Mouse (Mus musculus): ENCODE results near the gene Dpf3. TPM values are rescaled to one million over a fixed set of nuclear protein-coding genes. Genes with fewer than 3 reads are reported as not detected.

Gene Dpf3
- total and polyA plus RNA-seq, 2 experiments from 2014 or later: 5.2 to 15.3 TPM

- peaks cover 6% of the 10 kb centered on the region; the same call in 1 of the 2 replicates for H3K4me1 ChIP-seq (ENCODE audit: control insufficient read depth, insufficient read depth)
- no peaks in the 10 kb centered on the region for H3K36me3 ChIP-seq (replicated peaks; ENCODE audit: control insufficient read depth, insufficient read depth, low read length)
- no peak for DNase-seq (ENCODE audit: low spot score)
- ATAC-seq (ENCODE audit: insufficient read depth, low read depth): no peak
- no peaks in the 10 kb centered on the region for H3K27me3 ChIP-seq (ENCODE audit: control insufficient read depth, insufficient read depth, low read length)
- H3K4me2 ChIP-seq (ENCODE audit: low read depth, low read length): no peak overlapping the region
- WGBS: 37% methylated on average over 3 of the region's 3 CpGs
- TF ChIP-seq EP300 (IDR thresholded peaks at IDR 0.05; ENCODE audit: low read depth) (no peak), CTCF (IDR thresholded peaks at IDR 0.05; ENCODE audit: low read depth) (no peak)
- no peak overlapping the region for H3K4me3 ChIP-seq (ENCODE audit: low read depth, low read length)
- H3K9me3 ChIP-seq (replicated peaks; ENCODE audit: control insufficient read depth, low read length): no peaks in the 10 kb centered on the region
- no peak overlapping the region for H3K9ac ChIP-seq (replicated peaks; ENCODE audit: low read depth, low read length)
- H3K27ac ChIP-seq (ENCODE audit: low read depth): no peak overlapping the region
These were observed 100.0 kb downstream of the Dpf3 start for GRCm38 (mm10) chr12:83387554-83387953.

GRCm38 (mm10) chr12:83381072-83381471 lies 106.4 kb downstream of the Dpf3 start:
- Histone ChIP-seq H3K9me3 (replicated peaks; ENCODE audit: control insufficient read depth, low read length) (no peaks in the 10 kb centered on the region), H3K4me2 (ENCODE audit: low read depth, low read length) (no peak overlapping the region), H3K36me3 (replicated peaks; ENCODE audit: control insufficient read depth, insufficient read depth, low read length) (no peaks in the 10 kb centered on the region), H3K27ac (ENCODE audit: low read depth) (no peak overlapping the region), H3K9ac (replicated peaks; ENCODE audit: low read depth, low read length) (no peak overlapping the region), H3K4me3 (ENCODE audit: low read depth, low read length) (no peak overlapping the region), H3K4me1 (ENCODE audit: control insufficient read depth, insufficient read depth) (no peaks in the 10 kb centered on the region), H3K27me3 (ENCODE audit: control insufficient read depth, insufficient read depth, low read length) (no peaks in the 10 kb centered on the region)
- no peak for TF ChIP-seq CTCF (IDR thresholded peaks at IDR 0.05; ENCODE audit: low read depth)
- no peak for ATAC-seq (ENCODE audit: insufficient read depth, low read depth)
- DNase-seq (ENCODE audit: low spot score): no peak
- WGBS: 89% methylated on average over 6 of the region's 7 CpGs

- ATAC-seq (ENCODE audit: insufficient read depth, low read depth) (no peak), DNase-seq (ENCODE audit: low spot score) (no peak)
- 74% methylated on average over 3 of the region's 3 CpGs for WGBS
- H3K27me3 ChIP-seq (ENCODE audit: control insufficient read depth, insufficient read depth, low read length): no peaks in the 10 kb centered on the region
- H3K36me3 ChIP-seq (replicated peaks; ENCODE audit: control insufficient read depth, insufficient read depth, low read length): no peaks in the 10 kb centered on the region
- no peaks in the 10 kb centered on the region for H3K9me3 ChIP-seq (replicated peaks; ENCODE audit: control insufficient read depth, low read length)
- H3K4me2 ChIP-seq (ENCODE audit: low read depth, low read length): no peak overlapping the region
- no peak overlapping the region for H3K27ac ChIP-seq (ENCODE audit: low read depth)
- no peak overlapping the region for H3K9ac ChIP-seq (replicated peaks; ENCODE audit: low read depth, low read length)
- H3K4me1 ChIP-seq (ENCODE audit: control insufficient read depth, insufficient read depth): no peaks in the 10 kb centered on the region; the same call in 1 of the 2 replicates
- TF ChIP-seq CTCF (IDR thresholded peaks at IDR 0.05; ENCODE audit: low read depth) (no peak), EP300 (IDR thresholded peaks at IDR 0.05; ENCODE audit: low read depth) (no peak)
- no peak overlapping the region for H3K4me3 ChIP-seq (ENCODE audit: low read depth, low read length)
These were observed 107.5 kb downstream of the Dpf3 start for GRCm38 (mm10) chr12:83380016-83380415.

- Histone ChIP-seq H3K27ac (ENCODE audit: low read depth) (peak overlapping the region; percentile 47), H3K4me2 (ENCODE audit: low read depth, low read length) (no peak overlapping the region), H3K4me1 (ENCODE audit: control insufficient read depth, insufficient read depth) (no peaks in the 10 kb centered on the region; the same call in 1 of the 2 replicates), H3K4me3 (ENCODE audit: low read depth, low read length) (no peak overlapping the region), H3K27me3 (ENCODE audit: control insufficient read depth, insufficient read depth, low read length) (no peaks in the 10 kb centered on the region), H3K36me3 (replicated peaks; ENCODE audit: control insufficient read depth, insufficient read depth, low read length) (no peaks in the 10 kb centered on the region), H3K9ac (replicated peaks; ENCODE audit: low read depth, low read length) (no peak overlapping the region), H3K9me3 (replicated peaks; ENCODE audit: control insufficient read depth, low read length) (no peaks in the 10 kb centered on the region)
- TF ChIP-seq EP300 (IDR thresholded peaks at IDR 0.05; ENCODE audit: low read depth): no peak
- TF ChIP-seq CTCF (IDR thresholded peaks at IDR 0.05; ENCODE audit: low read depth): no peak
- 69% methylated on average over 12 of the region's 12 CpGs for WGBS
- DNase-seq (ENCODE audit: low spot score) (peak; percentile 51), ATAC-seq (ENCODE audit: insufficient read depth, low read depth) (peak; percentile 79)
These were observed 112.3 kb downstream of the Dpf3 start for GRCm38 (mm10) chr12:83375015-83375831.

- no peak overlapping the region for H3K27ac ChIP-seq (ENCODE audit: low read depth)
- no peaks in the 10 kb centered on the region for H3K36me3 ChIP-seq (replicated peaks; ENCODE audit: control insufficient read depth, insufficient read depth, low read length)
- WGBS: 75% methylated on average over 7 of the region's 7 CpGs
- DNase-seq (ENCODE audit: low spot score) (no peak), ATAC-seq (ENCODE audit: insufficient read depth, low read depth) (no peak)
- H3K27me3 ChIP-seq (ENCODE audit: control insufficient read depth, insufficient read depth, low read length): no peaks in the 10 kb centered on the region
- no peak overlapping the region for H3K4me2 ChIP-seq (ENCODE audit: low read depth, low read length)
- H3K4me1 ChIP-seq (ENCODE audit: control insufficient read depth, insufficient read depth): no peaks in the 10 kb centered on the region; the same call in 1 of the 2 replicates
- no peaks in the 10 kb centered on the region for H3K9me3 ChIP-seq (replicated peaks; ENCODE audit: control insufficient read depth, low read length)
- H3K4me3 ChIP-seq (ENCODE audit: low read depth, low read length): no peak overlapping the region
- TF ChIP-seq CTCF (IDR thresholded peaks at IDR 0.05; ENCODE audit: low read depth) (no peak), EP300 (IDR thresholded peaks at IDR 0.05; ENCODE audit: low read depth) (no peak)
- H3K9ac ChIP-seq (replicated peaks; ENCODE audit: low read depth, low read length): no peak overlapping the region
These were observed 114.4 kb downstream of the Dpf3 start for GRCm38 (mm10) chr12:83373081-83373480.
